Mouse (Mus musculus) bone marrow, adult 2 months (tissue): ENCODE data around the gene Ifitm6.

Experiments used
- CTCF ChIP-seq: fragments of 200-500 bp; IDR thresholded peaks from 2 replicates; pipeline ENCODE4 v1.5.1; 2011; ENCODE audit warnings: low read length, control low read depth; ENCODE audit not compliant: control insufficient read depth, insufficient read depth
- POLR2A ChIP-seq: fragments of 200-500 bp; IDR thresholded peaks from 2 replicates; pipeline ENCODE4 v1.6.1; 2011; ENCODE audit warnings: low read depth, mild to moderate bottlenecking, control low read depth, low read length, borderline replicate concordance; ENCODE audit not compliant: control insufficient read depth

GRCm38 (mm10) chr7:140970931-140971330, 46.8 kb downstream of the Ifitm6 start:
- TF ChIP-seq POLR2A = no peak
- no peak for TF ChIP-seq CTCF
